Mouse (Mus musculus): Measurements from ENCODE around the gene Skp2.

GRCm38 (mm10) chr15:9078481-9079300 lies 76.5 kb downstream of the Skp2 start:
- no peak for TF ChIP-seq CTCF (IDR thresholded peaks at IDR 0.05; ENCODE audit: low read depth, low read length)
- TF ChIP-seq POLR2A (IDR thresholded peaks at IDR 0.05; ENCODE audit: borderline replicate concordance, low read depth, low read length) = no peak

All from bone marrow macrophage, adult 2 months (primary cell).